Mouse (Mus musculus) kidney, embryonic 15.5 days (tissue): ENCODE measurements at regions not wholly inside any gene's neighbourhood (a gene's known extent, or its start where the extent isn't known, plus 50 kb on each side); places are given as distances from the start of the nearest gene placed in this dataset.

Source experiments
- ATAC-seq: fragments of 200-750 bp; cut with Nextera tagmentation; replicated peaks from 2 replicates; pipeline ENCODE4 v1.8.0; 2017; ENCODE audit warnings: moderate TSS enrichment; ENCODE audit not compliant: low FRiP score
- H3K27ac ChIP-seq: fragments of 300-500 bp; sonication (generic); 2 replicates; pipeline ENCODE4 v1.5.1; 2015; ENCODE audit warnings: mild to moderate bottlenecking, inconsistent platforms
- H3K27me3 ChIP-seq: fragments of 300-500 bp; sonication (generic); 2 replicates; pipeline ENCODE4 v1.6.1; 2015; ENCODE audit warnings: inconsistent platforms
- H3K36me3 ChIP-seq: fragments of 300-500 bp; sonication (generic); 2 replicates; pipeline ENCODE4 v1.6.1; 2015; ENCODE audit warnings: inconsistent platforms
- H3K4me1 ChIP-seq: fragments of 300-500 bp; sonication (generic); 2 replicates; pipeline ENCODE4 v1.6.1; 2015; ENCODE audit warnings: inconsistent platforms
- H3K4me2 ChIP-seq: fragments of 300-500 bp; sonication (generic); 2 replicates; pipeline ENCODE4 v1.6.1; 2015; ENCODE audit warnings: moderate library complexity, mild to moderate bottlenecking, inconsistent platforms
- H3K4me3 ChIP-seq: fragments of 300-500 bp; sonication (generic); replicated peaks from 2 replicates; pipeline ENCODE4 v1.5.1; 2015; ENCODE audit warnings: mild to moderate bottlenecking, inconsistent platforms
- H3K9ac ChIP-seq: fragments of 300-500 bp; sonication (generic); 2 replicates; pipeline ENCODE4 v1.6.1; 2015; ENCODE audit warnings: mild to moderate bottlenecking, inconsistent platforms
- H3K9me3 ChIP-seq: fragments of 300-500 bp; sonication (generic); replicated peaks from 2 replicates; pipeline ENCODE4 v1.6.1; 2016; ENCODE audit warnings: inconsistent platforms
- WGBS: fragments of 180-500 bp; shearing (Covaris S2); methylation state at CpG from one replicate; pipeline ENCODE4 v1.1.7; 2015; ENCODE audit warnings: mixed read lengths; 5-methylcytosine and 5-hydroxymethylcytosine counted together

- H3K27ac ChIP-seq, result no peak overlapping the region
- 79% methylated on average over 5 of the region's 5 CpGs for WGBS
These were observed 100.3 kb upstream of the Tle3 start for GRCm38 (mm10) chr9:61271769-61272352.

GRCm38 (mm10) chr9:61274020-61274419 lies 98.1 kb upstream of the Tle3 start:
- WGBS, result 79% methylated on average over 9 of the region's 9 CpGs
- Histone ChIP-seq H3K9ac (no peak overlapping the region), H3K4me2 (no peak overlapping the region), H3K27me3 (peaks cover 45% of the 10 kb centered on the region), H3K36me3 (no peaks in the 10 kb centered on the region), H3K9me3 (no peaks in the 10 kb centered on the region), H3K27ac (no peak overlapping the region), H3K4me1 (peaks cover 18% of the 10 kb centered on the region), H3K4me3 (no peak overlapping the region)
- no peak for ATAC-seq

More at GRCm38 (mm10) chr9:61271769-61272352, 100.3 kb upstream of the Tle3 start:
- ATAC-seq, result no peak
- Histone ChIP-seq H3K9ac (no peak overlapping the region), H3K27me3 (peaks cover 46% of the 10 kb centered on the region), H3K4me2 (no peak overlapping the region), H3K4me3 (no peak overlapping the region), H3K36me3 (no peaks in the 10 kb centered on the region), H3K9me3 (no peaks in the 10 kb centered on the region), H3K4me1 (no peaks in the 10 kb centered on the region)

DNA sequence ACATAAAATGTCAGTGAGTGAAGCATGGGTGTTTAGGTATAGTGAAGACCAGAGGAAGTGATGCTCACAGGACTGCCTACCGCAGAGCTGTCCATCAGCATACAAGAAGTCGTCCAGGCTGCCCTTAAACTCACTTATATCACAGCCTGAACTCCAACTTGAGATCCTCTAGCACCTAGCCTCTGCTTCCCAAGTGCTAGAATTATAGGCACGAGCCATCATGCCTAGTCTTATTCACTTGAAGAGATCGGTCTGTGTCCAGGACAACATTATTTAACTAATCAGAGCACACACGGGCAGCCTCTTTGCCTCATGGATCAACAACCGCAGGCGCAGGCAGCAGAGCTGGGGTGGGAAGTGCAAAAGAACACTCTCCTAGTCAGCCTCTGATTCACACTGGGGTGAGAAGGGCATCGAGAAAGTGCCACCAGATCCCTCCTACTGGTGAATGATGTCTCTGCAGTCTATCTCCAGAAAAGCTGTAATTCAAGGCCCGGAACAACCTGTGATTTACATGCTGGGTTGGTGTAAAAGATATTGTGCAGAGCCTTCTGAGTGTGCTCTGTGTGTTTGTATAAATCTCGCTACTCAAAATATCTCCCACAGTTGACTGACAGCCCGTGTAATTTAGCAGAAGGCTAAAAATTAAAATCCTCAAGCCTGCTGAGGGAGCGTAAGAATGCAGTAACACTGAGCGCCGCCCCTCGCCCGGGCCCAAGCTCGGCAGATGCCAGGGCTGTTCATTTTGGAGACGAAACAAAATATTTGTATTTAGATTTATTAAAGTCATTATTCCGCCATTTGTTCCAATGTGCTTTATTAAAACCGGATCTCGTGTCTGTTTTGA lies 94.6 kb upstream of the Tle3 start:
- H3K27ac ChIP-seq, result no peak overlapping the region
- H3K36me3 ChIP-seq, result no peaks in the 10 kb centered on the region
- peak overlapping the region; percentile 52 for H3K4me2 ChIP-seq
- H3K4me1 ChIP-seq, result peaks cover 35% of the 10 kb centered on the region
- 7% methylated on average over 21 of the region's 21 CpGs for WGBS
- ATAC-seq, result peak; percentile 59; the same call in 1 of the 2 replicates
- no peaks in the 10 kb centered on the region for H3K9me3 ChIP-seq
- peak overlapping the region; percentile 16 for H3K4me3 ChIP-seq
- 0 out of 2 replicates have a peak overlapping the region, but pooled peaks have one; percentile 7 for H3K9ac ChIP-seq
- peaks cover 48% of the 10 kb centered on the region for H3K27me3 ChIP-seq

DNA sequence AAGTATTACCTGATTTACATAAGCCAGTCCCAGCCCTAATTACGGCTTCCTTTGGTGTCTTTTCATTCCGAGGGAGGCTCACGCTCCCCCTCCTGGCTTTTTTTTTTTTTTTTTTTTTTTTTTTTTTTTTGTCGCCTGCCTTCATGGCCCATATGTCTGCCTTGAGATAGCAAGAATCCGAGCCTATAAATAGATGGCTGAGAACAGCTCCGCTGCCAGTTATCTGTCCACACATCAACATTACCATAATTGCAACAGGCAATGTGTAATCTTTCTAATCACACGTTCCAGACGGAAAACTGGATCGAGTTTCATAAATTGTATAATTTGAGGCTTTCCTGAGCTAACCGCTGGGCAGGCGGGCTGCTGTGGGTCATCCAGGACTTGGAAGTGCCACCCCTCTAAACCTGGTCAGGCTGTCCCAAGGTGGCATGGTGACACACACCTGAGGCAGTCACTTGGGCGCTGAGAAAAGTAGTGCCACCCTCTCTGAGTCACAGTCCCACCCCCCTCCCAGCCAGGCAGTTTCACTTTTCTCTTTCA lies 93.9 kb upstream of the Tle3 start:
- Histone ChIP-seq H3K4me3 (peak overlapping the region; percentile 16), H3K27ac (no peak overlapping the region), H3K9me3 (no peaks in the 10 kb centered on the region), H3K9ac (no peak overlapping the region), H3K4me1 (peaks cover 35% of the 10 kb centered on the region), H3K36me3 (no peaks in the 10 kb centered on the region), H3K27me3 (peaks cover 42% of the 10 kb centered on the region), H3K4me2 (peak overlapping the region; percentile 52)
- WGBS, result 12% methylated on average over 12 of the region's 12 CpGs
- ATAC-seq, result no peak

GRCm38 (mm10) chr9:61279044-61279543 lies 93.1 kb upstream of the Tle3 start:
- ATAC-seq, result no peak
- WGBS, result 22% methylated on average over 9 of the region's 9 CpGs
- no peak overlapping the region for H3K9ac ChIP-seq
- no peak overlapping the region; the same call in 1 of the 2 replicates for H3K4me2 ChIP-seq
- no peaks in the 10 kb centered on the region for H3K36me3 ChIP-seq
- H3K9me3 ChIP-seq, result no peaks in the 10 kb centered on the region
- H3K4me3 ChIP-seq, result no peak overlapping the region
- H3K4me1 ChIP-seq, result peaks cover 43% of the 10 kb centered on the region
- H3K27ac ChIP-seq, result no peak overlapping the region
- H3K27me3 ChIP-seq, result peaks cover 37% of the 10 kb centered on the region

GRCm38 (mm10) chr9:61280856-61281582 lies 91.1 kb upstream of the Tle3 start:
- Histone ChIP-seq H3K9ac (no peak overlapping the region), H3K27me3 (peaks cover 39% of the 10 kb centered on the region), H3K27ac (no peak overlapping the region), H3K4me2 (no peak overlapping the region), H3K4me3 (no peak overlapping the region), H3K36me3 (no peaks in the 10 kb centered on the region), H3K4me1 (peaks cover 47% of the 10 kb centered on the region), H3K9me3 (no peaks in the 10 kb centered on the region)
- ATAC-seq, result no peak
- WGBS, result 63% methylated on average over 12 of the region's 12 CpGs

DNA sequence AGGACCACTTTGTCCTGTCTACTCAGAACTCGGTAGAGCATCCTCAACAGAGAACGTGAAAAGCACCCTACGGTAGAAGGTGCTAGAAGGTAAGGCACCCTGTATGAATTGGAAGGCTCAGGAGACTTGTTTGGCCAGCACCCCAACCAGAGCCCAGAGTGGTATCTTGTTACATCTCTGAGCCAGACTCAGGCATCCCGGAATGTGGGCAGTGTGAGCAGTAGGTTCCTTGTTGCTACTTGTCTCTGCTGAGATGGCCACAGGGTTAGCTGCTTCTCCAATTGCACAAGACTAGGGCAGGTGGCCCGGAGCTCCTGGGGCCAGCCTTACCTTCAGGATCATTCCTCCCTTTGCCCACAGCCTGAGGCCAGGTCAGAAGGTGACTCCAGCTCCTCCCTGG lies 88.9 kb upstream of the Tle3 start:
- H3K4me2 ChIP-seq, result no peak overlapping the region
- peaks cover 36% of the 10 kb centered on the region for H3K4me1 ChIP-seq
- H3K27ac ChIP-seq, result no peak overlapping the region
- no peak overlapping the region for H3K4me3 ChIP-seq
- 75% methylated on average over 5 of the region's 5 CpGs for whole genome bisulfite sequencing
- peaks cover 30% of the 10 kb centered on the region for H3K27me3 ChIP-seq
- no peak for ATAC-seq
- no peaks in the 10 kb centered on the region for H3K36me3 ChIP-seq
- peaks cover 2% of the 10 kb centered on the region; the same call in 1 of the 2 replicates for H3K9me3 ChIP-seq
- no peak overlapping the region for H3K9ac ChIP-seq

- ATAC-seq, result no peak
- Histone ChIP-seq H3K4me1 (peaks cover 25% of the 10 kb centered on the region), H3K9ac (no peak overlapping the region), H3K4me2 (no peak overlapping the region), H3K9me3 (peaks cover 2% of the 10 kb centered on the region; the same call in 1 of the 2 replicates), H3K27ac (no peak overlapping the region), H3K4me3 (no peak overlapping the region), H3K36me3 (no peaks in the 10 kb centered on the region), H3K27me3 (peaks cover 26% of the 10 kb centered on the region)
- WGBS, result 69% methylated on average over 8 of the region's 8 CpGs
These were observed 87.8 kb upstream of the Tle3 start for GRCm38 (mm10) chr9:61284201-61285021.

GRCm38 (mm10) chr9:61286561-61286960 lies 85.6 kb upstream of the Tle3 start:
- no peak overlapping the region for H3K4me2 ChIP-seq
- WGBS, result 85% methylated on average over 4 of the region's 4 CpGs
- H3K36me3 ChIP-seq, result no peaks in the 10 kb centered on the region
- peaks cover 2% of the 10 kb centered on the region; the same call in 1 of the 2 replicates for H3K9me3 ChIP-seq
- no peak overlapping the region for H3K9ac ChIP-seq
- ATAC-seq, result no peak
- peaks cover 19% of the 10 kb centered on the region for H3K4me1 ChIP-seq
- H3K4me3 ChIP-seq, result no peak overlapping the region
- peaks cover 11% of the 10 kb centered on the region; the same call in 1 of the 2 replicates for H3K27me3 ChIP-seq
- no peak overlapping the region for H3K27ac ChIP-seq

DNA sequence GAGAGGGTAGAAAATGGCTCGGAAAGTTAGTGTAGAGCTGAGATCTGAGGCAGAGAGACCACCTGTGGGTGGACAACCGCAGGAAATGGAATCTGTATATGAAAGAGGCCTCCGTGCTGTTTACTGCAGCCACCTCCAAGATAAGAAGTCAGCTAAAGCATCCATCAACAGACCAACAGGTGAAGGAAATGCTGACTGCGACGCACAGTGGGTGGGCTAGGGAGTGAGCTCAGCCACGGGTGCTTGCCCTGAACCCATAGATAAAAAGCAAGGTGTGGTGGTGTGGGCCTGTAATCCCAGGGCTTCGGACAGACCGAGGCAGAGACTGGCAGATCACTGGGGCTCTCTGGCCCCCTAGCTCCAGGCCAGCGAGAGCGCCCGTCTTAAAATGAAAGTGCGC lies 83.0 kb upstream of the Tle3 start:
- Histone ChIP-seq H3K4me1 (peaks cover 14% of the 10 kb centered on the region), H3K4me2 (no peak overlapping the region), H3K27me3 (0 out of 2 replicates have a peak, but pooled peaks cover 3% of the 10 kb centered on the region), H3K9ac (no peak overlapping the region), H3K36me3 (no peaks in the 10 kb centered on the region), H3K9me3 (peaks cover 2% of the 10 kb centered on the region; the same call in 1 of the 2 replicates), H3K4me3 (no peak overlapping the region), H3K27ac (no peak overlapping the region)
- ATAC-seq, result no peak
- WGBS, result 67% methylated on average over 12 of the region's 12 CpGs

- no peaks in the 10 kb centered on the region for H3K36me3 ChIP-seq
- 54% methylated on average over 6 of the region's 6 CpGs for WGBS
- H3K27me3 ChIP-seq, result no peaks in the 10 kb centered on the region
- H3K9me3 ChIP-seq, result peaks cover 2% of the 10 kb centered on the region; the same call in 1 of the 2 replicates
- no peak overlapping the region for H3K4me2 ChIP-seq
- peaks cover 10% of the 10 kb centered on the region; the same call in 1 of the 2 replicates for H3K4me1 ChIP-seq
- 0 out of 2 replicates have a peak, but pooled peaks have one; percentile 40 for ATAC-seq
- H3K4me3 ChIP-seq, result no peak overlapping the region
- H3K9ac ChIP-seq, result no peak overlapping the region
- no peak overlapping the region for H3K27ac ChIP-seq
These were observed 82.5 kb upstream of the Tle3 start for GRCm38 (mm10) chr9:61289713-61290112.
